ENCODE assay signal across 1 mouse cellular context in the genomic region with DNA sequence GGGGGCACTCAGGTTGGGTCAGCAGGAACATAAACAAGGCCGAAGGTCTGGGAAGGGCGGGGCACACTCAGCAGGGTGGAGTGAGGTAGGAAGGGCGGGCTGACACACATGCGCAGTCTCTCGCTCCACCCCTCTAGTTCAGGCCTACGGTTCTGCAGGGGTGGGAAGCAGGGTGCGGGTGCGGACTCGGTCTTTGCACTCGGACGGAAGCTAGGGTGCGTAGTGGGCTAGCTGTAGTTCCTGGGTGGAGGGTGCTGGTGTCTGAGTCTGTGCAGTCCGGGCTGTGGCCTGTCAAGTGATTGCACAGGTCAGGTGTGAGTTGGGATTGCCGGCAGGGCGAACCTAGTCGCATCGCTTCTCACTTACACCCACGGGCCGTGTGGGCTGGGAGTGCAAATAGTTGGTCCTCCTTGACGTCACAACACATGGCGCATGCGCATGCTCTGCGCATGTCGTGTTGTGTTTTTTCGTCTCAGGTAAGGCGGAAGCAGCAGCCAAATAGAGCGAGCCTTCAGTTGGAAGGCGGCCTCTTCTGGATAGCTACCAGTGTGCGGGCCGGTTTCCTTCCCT.
A peak's percentile ranks its signal among the peaks of the same experiment; 100 is the strongest.
TF ChIP-seq lines count a peak whose summit lies in the region.

No protein-coding gene starts in this region.

TF ChIP-seq in CH12.LX, 34 proteins besides CTCF, POLR2A, EP300 and RAD21:
- TF ChIP-seq BHLHE40 (IDR thresholded peaks at IDR 0.05; ENCODE audit: low read depth, low read length) (peak; percentile 34; the same call in 1 of the 2 replicates), SIN3A (IDR thresholded peaks at IDR 0.05; ENCODE audit: low read length) (peak; percentile 93), POLR2AphosphoS2 (IDR thresholded peaks at IDR 0.05; ENCODE audit: low read depth, low read length) (peak; percentile 94), MXI1 (IDR thresholded peaks at IDR 0.05; ENCODE audit: low read depth, low read length) (peak; percentile 82; the same call in 1 of the 2 replicates), USF2 (conservative IDR thresholded peaks at IDR 0.05; ENCODE audit: low read depth, low read length) (no peak), KAT2A (IDR thresholded peaks at IDR 0.05; ENCODE audit: insufficient replicate concordance, low read length) (0 out of 2 replicates have a peak, but pooled peaks have one; percentile 45), USF1 (IDR thresholded peaks at IDR 0.05; ENCODE audit: low read depth, low read length) (no peak), SMC3 (IDR thresholded peaks at IDR 0.05; ENCODE audit: low read depth, low read length) (no peak), UBTF (IDR thresholded peaks at IDR 0.05; ENCODE audit: low read depth, low read length) (no peak), HCFC1 (IDR thresholded peaks at IDR 0.05; ENCODE audit: low read depth, low read length) (peak; percentile 79), RCOR1 (conservative IDR thresholded peaks at IDR 0.05; ENCODE audit: low read depth, low read length) (no peak), MAX (IDR thresholded peaks at IDR 0.05; ENCODE audit: low read length) (peak; percentile 92), GABPA (IDR thresholded peaks at IDR 0.05; ENCODE audit: insufficient replicate concordance, low read depth, low read length) (peak; percentile 4; the same call in 1 of the 2 replicates), CHD1 (IDR thresholded peaks at IDR 0.05; ENCODE audit: low read depth, low read length) (no peak), ELF1 (IDR thresholded peaks at IDR 0.05; ENCODE audit: low read depth, low read length) (peak; percentile 96), PAX5 (IDR thresholded peaks at IDR 0.05; ENCODE audit: low read length) (no peak), MEF2A (IDR thresholded peaks at IDR 0.05; ENCODE audit: borderline replicate concordance, low read depth, low read length) (0 out of 2 replicates have a peak, but pooled peaks have one; percentile 40), ZNF384 (IDR thresholded peaks at IDR 0.05; ENCODE audit: low read depth, low read length) (peak; percentile 52), NRF1 (IDR thresholded peaks at IDR 0.05; ENCODE audit: low read depth, low read length) (peak; percentile 88), MYC (IDR thresholded peaks at IDR 0.05; ENCODE audit: low read depth, low read length) (peak; percentile 87), TCF12 (IDR thresholded peaks at IDR 0.05; ENCODE audit: low read depth, low read length) (peak; percentile 86), TBP (conservative IDR thresholded peaks at IDR 0.05; ENCODE audit: low read depth, low read length) (peak; percentile 94), JUN (IDR thresholded peaks at IDR 0.05; ENCODE audit: insufficient read depth, low read depth, low read length) (no peak), CHD2 (IDR thresholded peaks at IDR 0.05; ENCODE audit: low read length) (peak; percentile 27; the same call in 1 of the 2 replicates), ETS1 (conservative IDR thresholded peaks at IDR 0.05; ENCODE audit: low read depth, low read length) (no peak; the same call in none of the 2 replicates), E2F4 (IDR thresholded peaks at IDR 0.05; ENCODE audit: insufficient replicate concordance, low read depth, low read length) (no peak), NELFE (IDR thresholded peaks at IDR 0.05; ENCODE audit: low read depth, low read length) (peak; percentile 96), JUND (conservative IDR thresholded peaks at IDR 0.05; ENCODE audit: low read depth, low read length) (no peak), IRF4 (IDR thresholded peaks at IDR 0.05; ENCODE audit: low read depth, low read length) (no peak; the same call in 1 of the 2 replicates), MAZ (IDR thresholded peaks at IDR 0.05; ENCODE audit: low read depth, low read length) (peak; percentile 92), MAFK (IDR thresholded peaks at IDR 0.05; ENCODE audit: insufficient replicate concordance, low read length) (no peak), ZC3H11A (IDR thresholded peaks at IDR 0.05; ENCODE audit: low read depth, low read length) (no peak), ZMIZ1 (IDR thresholded peaks at IDR 0.05; ENCODE audit: low read depth, low read length) (peak; percentile 87), ZKSCAN1 (IDR thresholded peaks at IDR 0.05; ENCODE audit: borderline replicate concordance, low read depth, low read length) (no peak)
